In genomic region chr4:135891539-135891938, GRCm38 (mm10) we compare ENCODE assay signal across 21 mouse cellular contexts. TPM values are rescaled to one million over a fixed set of nuclear protein-coding genes. Genes with fewer than 3 reads are reported as not detected.
A peak's percentile ranks its signal among the peaks of the same experiment; 100 is the strongest.
DNase-seq lines count a peak whose midpoint lies in the region; ATAC-seq lines count a peak whose summit lies in the region.
"Had no signal": no experiment of that assay in that cellular context is flagged by ENCODE, and none has a peak within 500 bp of the region (broad histone marks: within the 10 kb centered on the region; RNA-seq: fewer than 3 reads in every experiment).

No protein-coding gene starts in this region.

- H3K36me3 ChIP-seq in hindbrain, embryonic 11.5 days (ENCODE audit: control insufficient read depth, insufficient read depth, low read length) = no peaks in the 10 kb centered on the region
- H3K36me3 ChIP-seq: embryonic facial prominence, embryonic 15.5 days; forebrain, embryonic 10.5 days; heart, embryonic 12.5 days; hindbrain, embryonic 12.5 days; intestine, embryonic 15.5 days had no signal

- H3K9ac ChIP-seq in hindbrain, embryonic 11.5 days (ENCODE audit: low read depth, low read length) = no peak overlapping the region
- H3K9ac ChIP-seq: embryonic facial prominence, embryonic 15.5 days; heart, embryonic 12.5 days; hindbrain, embryonic 12.5 days; intestine, embryonic 15.5 days had no signal

- peak; percentile 24 for DNase-seq in lung, postnatal 36 days
- no peak for DNase-seq in lung, adult 18-20 months
- peak; percentile 96 for DNase-seq in MEL-GATA-1-ER (ENCODE audit: extremely low read depth, low read depth)
- no peak for DNase-seq in hindbrain, embryonic 11.5 days (ENCODE audit: low spot score)
- DNase-seq in cerebellum, adult 18-20 months = no peak
- DNase-seq: adrenal gland, postnatal 10 days; cerebellum, adult 11-12 months; cerebellum, adult 9-11 months; cerebellum, postnatal 36 days; gastrocnemius, postnatal 10 days; heart, postnatal 36 days had no signal

- 90% methylated on average over 2 of the region's 2 CpGs for WGBS in hindbrain, embryonic 11.5 days

- no peak overlapping the region for H3K4me2 ChIP-seq in hindbrain, embryonic 11.5 days (replicated peaks; ENCODE audit: low read depth, low read length)
- H3K4me2 ChIP-seq: embryonic facial prominence, embryonic 15.5 days; heart, embryonic 12.5 days; hindbrain, embryonic 12.5 days; intestine, embryonic 15.5 days had no signal

- H3K27ac ChIP-seq in hindbrain, embryonic 11.5 days (ENCODE audit: low read depth, low read length) = no peak overlapping the region
- H3K27ac ChIP-seq: embryonic facial prominence, embryonic 15.5 days; forebrain, embryonic 10.5 days; hindbrain, embryonic 12.5 days; hindbrain, postnatal 0 days; intestine, embryonic 15.5 days had no signal

- no peak overlapping the region for H3K4me3 ChIP-seq in hindbrain, embryonic 11.5 days (ENCODE audit: low read depth, low read length)
- H3K4me3 ChIP-seq: embryonic facial prominence, embryonic 15.5 days; erythroblast, embryonic 14.5 days; forebrain, embryonic 10.5 days; heart, embryonic 12.5 days; hindbrain, embryonic 12.5 days; intestine, embryonic 15.5 days had no signal

- H3K9me3 ChIP-seq in hindbrain, embryonic 11.5 days (ENCODE audit: control insufficient read depth, low read length) = no peaks in the 10 kb centered on the region
- H3K9me3 ChIP-seq: embryonic facial prominence, embryonic 15.5 days; forebrain, embryonic 10.5 days; heart, embryonic 12.5 days; hindbrain, embryonic 12.5 days; intestine, embryonic 15.5 days had no signal

- ATAC-seq in megakaryocyte, adult 5-6 weeks (ENCODE audit: poor library complexity, severe bottlenecking) = peak; percentile 69
- no peak for ATAC-seq in hindbrain, embryonic 11.5 days (ENCODE audit: low FRiP score)
- no peak for ATAC-seq in inflammation-experienced regulatory T-cells, adult 6 months
- ATAC-seq: forebrain, embryonic 14.5 days; hindbrain, postnatal 0 days; intestine, embryonic 15.5 days had no signal

- no peaks in the 10 kb centered on the region for H3K27me3 ChIP-seq in hindbrain, embryonic 11.5 days (ENCODE audit: control insufficient read depth, insufficient read depth, low read length)
- H3K27me3 ChIP-seq: embryonic facial prominence, embryonic 15.5 days; heart, embryonic 12.5 days; hindbrain, embryonic 12.5 days; intestine, embryonic 15.5 days had no signal

- H3K4me1 ChIP-seq in hindbrain, embryonic 11.5 days (replicated peaks; ENCODE audit: control insufficient read depth, insufficient read depth, low read length) = no peaks in the 10 kb centered on the region
- H3K4me1 ChIP-seq: embryonic facial prominence, embryonic 15.5 days; forebrain, embryonic 10.5 days; hindbrain, embryonic 12.5 days; intestine, embryonic 15.5 days had no signal

RNA-seq across cellular contexts. Expression of gene Cnr2, which starts 3.7 kb away (rescaled TPM):
- 15.2 and 16.9 TPM in 2 replicates for total RNA-seq in megakaryocyte, adult 5-6 weeks (2015)
- total RNA-seq in megakaryocyte, adult 5-6 weeks (2017) = 18.8 and 20.7 TPM in 2 replicates
- 0.08 and 0.47 TPM in 2 replicates for polyA plus RNA-seq in hindbrain, embryonic 11.5 days (2014; fragmentation: Nextera tagmentation; extraction: Ambion mirVana)
- 1 to 10 TPM; 1.9 to 8.0 (median 7.0) TPM for polyA plus RNA-seq in inflammation-experienced regulatory T-cells, adult 6 months (2017; shearing (Covaris generic))
- polyA plus RNA-seq: erythroblast, embryonic 14.5 days had no signal

RNA-seq across cellular contexts. Expression of gene Pnrc2, which starts 17.9 kb away (rescaled TPM):
- total RNA-seq in megakaryocyte, adult 5-6 weeks (2015) = 248 and 273 TPM in 2 replicates
- 249 and 251 TPM in 2 replicates for total RNA-seq in megakaryocyte, adult 5-6 weeks (2017)
- 213 and 226 TPM in 2 replicates for polyA plus RNA-seq in hindbrain, embryonic 11.5 days (2014; fragmentation: Nextera tagmentation; extraction: Ambion mirVana)
- 100 to 1,000 TPM; 177 to 235 (median 211) TPM for polyA plus RNA-seq in inflammation-experienced regulatory T-cells, adult 6 months (2017; shearing (Covaris generic))

RNA-seq across cellular contexts. Expression of gene Fuca1, which starts 29.0 kb away (rescaled TPM):
- 72.1 and 86.7 TPM in 2 replicates for total RNA-seq in megakaryocyte, adult 5-6 weeks (2015)
- 143 and 189 TPM in 2 replicates for total RNA-seq in megakaryocyte, adult 5-6 weeks (2017)
- 44.5 and 50.4 TPM in 2 replicates for polyA plus RNA-seq in hindbrain, embryonic 11.5 days (2014; fragmentation: Nextera tagmentation; extraction: Ambion mirVana)
- 100 to 1,000 TPM in 1 of 3 experiments, 10 to 100 TPM in 2; 81.7 to 101 (median 98.9) TPM for polyA plus RNA-seq in inflammation-experienced regulatory T-cells, adult 6 months (2017; shearing (Covaris generic))

RNA-seq across cellular contexts. Expression of gene Srsf10, which starts 36.0 kb away (rescaled TPM):
- 104 and 125 TPM in 2 replicates for total RNA-seq in megakaryocyte, adult 5-6 weeks (2015)
- 130 and 147 TPM in 2 replicates for total RNA-seq in megakaryocyte, adult 5-6 weeks (2017)
- polyA plus RNA-seq in hindbrain, embryonic 11.5 days (2014; fragmentation: Nextera tagmentation; extraction: Ambion mirVana) = 390 and 420 TPM in 2 replicates
- 100 to 1,000 TPM; 184 to 209 (median 207) TPM for polyA plus RNA-seq in inflammation-experienced regulatory T-cells, adult 6 months (2017; shearing (Covaris generic))

RNA-seq across cellular contexts. Expression of gene Hmgcl, which starts 54.7 kb away (rescaled TPM):
- 60.7 and 76.8 TPM in 2 replicates for total RNA-seq in megakaryocyte, adult 5-6 weeks (2015)
- 54.9 and 60.4 TPM in 2 replicates for total RNA-seq in megakaryocyte, adult 5-6 weeks (2017)
- 54.0 and 60.7 TPM in 2 replicates for polyA plus RNA-seq in hindbrain, embryonic 11.5 days (2014; fragmentation: Nextera tagmentation; extraction: Ambion mirVana)
- 10 to 100 TPM; 70.5 to 83.4 (median 77.2) TPM for polyA plus RNA-seq in inflammation-experienced regulatory T-cells, adult 6 months (2017; shearing (Covaris generic))

Comparison
In these comparisons a context has a peak if more than half of its experiments do, and no peak if none do; other contexts are left out.
1. DNase-seq: peak in lung, postnatal 36 days (single experiment) and MEL-GATA-1-ER (single experiment); none in lung, adult 18-20 months (0 of 2), hindbrain, embryonic 11.5 days (single experiment) and cerebellum, adult 18-20 months (0 of 2).